ENCODE assay signal across 14 mouse cellular contexts in genomic region chr4:140285726-140286316, GRCm38 (mm10). TPM values are rescaled to one million over a fixed set of nuclear protein-coding genes. Genes with fewer than 3 reads are reported as not detected.
DNase-seq lines count a peak whose midpoint lies in the region; ATAC-seq lines count a peak whose summit lies in the region.
"Had no signal": no experiment of that assay in that cellular context is flagged by ENCODE, and none has a peak within 500 bp of the region (broad histone marks: within the 10 kb centered on the region; RNA-seq: fewer than 3 reads in every experiment).

No protein-coding gene starts in this region.

- no peaks in the 10 kb centered on the region for H3K27me3 ChIP-seq in midbrain, embryonic 16.5 days (ENCODE audit: control insufficient read depth, insufficient read depth, low read depth, low read length)
- no peaks in the 10 kb centered on the region for H3K27me3 ChIP-seq in intestine, embryonic 16.5 days (replicated peaks; ENCODE audit: control insufficient read depth, insufficient read depth, low read length)
- H3K27me3 ChIP-seq in intestine, embryonic 15.5 days (replicated peaks), result no peaks in the 10 kb centered on the region
- H3K27me3 ChIP-seq: heart, embryonic 12.5 days; stomach, embryonic 15.5 days had no signal

- no peaks in the 10 kb centered on the region for H3K9me3 ChIP-seq in midbrain, embryonic 16.5 days (replicated peaks; ENCODE audit: control insufficient read depth, low read length, poor library complexity, severe bottlenecking)
- H3K9me3 ChIP-seq in intestine, embryonic 16.5 days (ENCODE audit: control insufficient read depth, low read length), result no peaks in the 10 kb centered on the region
- H3K9me3 ChIP-seq in intestine, embryonic 15.5 days, result no peaks in the 10 kb centered on the region
- H3K9me3 ChIP-seq: limb, embryonic 10.5 days; stomach, embryonic 15.5 days had no signal

- H3K4me1 ChIP-seq in midbrain, embryonic 16.5 days (ENCODE audit: control insufficient read depth, insufficient read depth, low read length), result peaks cover 27% of the 10 kb centered on the region
- H3K4me1 ChIP-seq in intestine, embryonic 16.5 days (ENCODE audit: control insufficient read depth, insufficient read depth, low read length), result no peaks in the 10 kb centered on the region
- no peaks in the 10 kb centered on the region for H3K4me1 ChIP-seq in intestine, embryonic 15.5 days (replicated peaks)
- H3K4me1 ChIP-seq: heart, embryonic 12.5 days; limb, embryonic 10.5 days; stomach, embryonic 15.5 days had no signal

- peak; percentile 81 for DNase-seq in brain, adult 2 months (ENCODE audit: low read depth, low spot score)
- DNase-seq in brain, embryonic 18.5 days (ENCODE audit: low read depth, low spot score), result peak; percentile 52
- peak; percentile 31 to 50 for DNase-seq in layer of hippocampus, postnatal 14 days (ENCODE audit: low spot score in 2 of 2)
- no peak for DNase-seq in lung, postnatal 4 days
- DNase-seq: kidney, adult 11 months; lung, adult 18-20 months had no signal

- H3K36me3 ChIP-seq in midbrain, embryonic 16.5 days (ENCODE audit: control insufficient read depth, insufficient read depth, low read length), result no peaks in the 10 kb centered on the region
- no peaks in the 10 kb centered on the region for H3K36me3 ChIP-seq in intestine, embryonic 16.5 days (ENCODE audit: control insufficient read depth, insufficient read depth, low read length)
- no peaks in the 10 kb centered on the region for H3K36me3 ChIP-seq in intestine, embryonic 15.5 days
- H3K36me3 ChIP-seq: heart, embryonic 12.5 days; limb, embryonic 10.5 days; stomach, embryonic 15.5 days had no signal

- no peak overlapping the region for H3K4me3 ChIP-seq in midbrain, embryonic 16.5 days (ENCODE audit: low read depth, low read length)
- H3K4me3 ChIP-seq in intestine, embryonic 16.5 days (ENCODE audit: low read length), result no peak overlapping the region
- H3K4me3 ChIP-seq in intestine, embryonic 15.5 days (replicated peaks), result no peak overlapping the region
- H3K4me3 ChIP-seq: heart, embryonic 12.5 days; limb, embryonic 10.5 days; stomach, embryonic 15.5 days had no signal

- ATAC-seq in midbrain, embryonic 16.5 days, result peak; percentile 95
- no peak for ATAC-seq in intestine, embryonic 16.5 days
- ATAC-seq in intestine, embryonic 15.5 days, result no peak
- ATAC-seq: activated CD4-positive, CD25-positive, alpha-beta regulatory T cell, adult 4 months had no signal

- H3K4me2 ChIP-seq in midbrain, embryonic 16.5 days (ENCODE audit: low read length), result no peak overlapping the region
- H3K4me2 ChIP-seq in intestine, embryonic 16.5 days (ENCODE audit: low read depth, low read length), result no peak overlapping the region
- H3K4me2 ChIP-seq in intestine, embryonic 15.5 days (replicated peaks), result no peak overlapping the region
- H3K4me2 ChIP-seq: heart, embryonic 12.5 days; stomach, embryonic 15.5 days had no signal

- H3K9ac ChIP-seq in midbrain, embryonic 16.5 days (ENCODE audit: low read depth, low read length), result peak overlapping the region; percentile 28; the same call in 1 of the 2 replicates
- H3K9ac ChIP-seq in intestine, embryonic 16.5 days (ENCODE audit: low read depth, low read length), result no peak overlapping the region
- H3K9ac ChIP-seq in intestine, embryonic 15.5 days, result no peak overlapping the region
- H3K9ac ChIP-seq: heart, embryonic 12.5 days; stomach, embryonic 15.5 days had no signal

- H3K27ac ChIP-seq in midbrain, embryonic 16.5 days (ENCODE audit: low read length), result peak overlapping the region; percentile 86
- no peak overlapping the region for H3K27ac ChIP-seq in intestine, embryonic 16.5 days (ENCODE audit: low read length)
- H3K27ac ChIP-seq in intestine, embryonic 15.5 days, result no peak overlapping the region
- H3K27ac ChIP-seq: limb, embryonic 10.5 days; stomach, embryonic 15.5 days had no signal

- 41% methylated on average over 5 of the region's 5 CpGs for WGBS in midbrain, embryonic 16.5 days
- WGBS in intestine, embryonic 16.5 days, result 77% methylated on average over 5 of the region's 5 CpGs
- WGBS in intestine, embryonic 15.5 days, result 75% methylated on average over 5 of the region's 5 CpGs

RNA-seq across cellular contexts. Expression of gene Igsf21, which starts 39.2 kb away (rescaled TPM):
- 10 to 100 TPM; 65.7 to 73.0 TPM for total RNA-seq in layer of hippocampus, postnatal 14 days (2021)
- 114 and 119 TPM in 2 replicates for polyA plus RNA-seq in midbrain, embryonic 16.5 days (2015; fragmentation: Nextera tagmentation; extraction: Ambion mirVana)
- 1.2 and 1.5 TPM in 2 replicates for polyA plus RNA-seq in intestine, embryonic 16.5 days (2015; fragmentation: Nextera tagmentation; extraction: Ambion mirVana)
- 1.3 and 1.5 TPM in 2 replicates for polyA plus RNA-seq in intestine, embryonic 15.5 days (2015; fragmentation: Nextera tagmentation; extraction: Ambion mirVana)
- total RNA-seq: monocyte, adult 5-6 weeks had no signal
- polyA plus RNA-seq: activated CD4-positive, CD25-positive, alpha-beta regulatory T cell, adult 4 months had no signal

Comparison
In these comparisons a context has a peak if more than half of its experiments do, and no peak if none do; other contexts are left out.
1. DNase-seq: peak in brain, adult 2 months (single experiment), brain, embryonic 18.5 days (single experiment) and layer of hippocampus, postnatal 14 days (2 of 2); none in lung, postnatal 4 days (0 of 2).
2. RNA of gene Igsf21, which starts 39.2 kb away (polyA plus RNA-seq): 114 to 119 TPM in midbrain, embryonic 16.5 days; 1.2 to 1.5 TPM in intestine, embryonic 16.5 days and 1.3 to 1.5 TPM in intestine, embryonic 15.5 days; every median in the first group is over 10 times any median in the second.